Mouse (Mus musculus): ENCODE data around the gene Hspa1a. TPM values are rescaled to one million over a fixed set of nuclear protein-coding genes. Genes with fewer than 3 reads are reported as not detected.
"Not testable (repeated sequence)": the region's sequence is repeated elsewhere in the genome, so short reads cannot be mapped to it uniquely, and the experiment has no call there.

Hspa1a gene
- total and polyA plus RNA-seq, 2 experiments from 2014 or later: 14.7 to 25.0 TPM

DNA sequence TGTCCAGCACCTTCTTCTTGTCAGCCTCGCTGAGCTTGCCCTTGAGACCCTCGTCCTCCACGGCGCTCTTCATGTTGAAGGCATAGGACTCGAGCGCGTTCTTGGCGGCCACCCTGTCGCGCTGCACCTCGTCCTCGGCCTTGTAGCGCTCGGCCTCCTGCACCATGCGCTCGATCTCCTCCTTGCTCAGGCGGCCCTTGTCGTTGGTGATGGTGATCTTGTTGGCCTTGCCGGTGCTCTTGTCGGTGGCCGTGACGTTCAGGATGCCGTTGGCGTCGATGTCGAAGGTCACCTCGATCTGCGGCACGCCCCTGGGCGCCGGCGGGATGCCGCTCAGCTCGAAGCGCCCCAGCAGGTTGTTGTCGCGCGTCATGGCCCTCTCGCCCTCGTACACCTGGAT lies 14.7 kb downstream of the Hspa1a start:
- not testable (repeated sequence) for ATAC-seq; H3K36me3 ChIP-seq (ENCODE audit: insufficient read depth, low read length); H3K9me3 ChIP-seq (ENCODE audit: low read length); H3K27me3 ChIP-seq (ENCODE audit: insufficient read depth, low read length); H3K4me3 ChIP-seq (ENCODE audit: low read length); H3K27ac ChIP-seq; H3K4me1 ChIP-seq (ENCODE audit: insufficient read depth, low read length); DNase-seq (ENCODE audit: low spot score); H3K4me2 ChIP-seq (ENCODE audit: low read depth, low read length); H3K9ac ChIP-seq (replicated peaks; ENCODE audit: low read length)
- 24% methylated on average over 26 of the region's 40 CpGs for WGBS

GRCm38 (mm10) chr17:34956340-34956739 lies 15.6 kb downstream of the Hspa1a start:
- Histone ChIP-seq H3K4me2 (ENCODE audit: low read depth, low read length) (no peak overlapping the region), H3K36me3 (ENCODE audit: insufficient read depth, low read length) (no peaks in the 10 kb centered on the region), H3K9ac (replicated peaks; ENCODE audit: low read length) (no peak overlapping the region), H3K4me1 (ENCODE audit: insufficient read depth, low read length) (no peaks in the 10 kb centered on the region), H3K9me3 (ENCODE audit: low read length) (no peaks in the 10 kb centered on the region), H3K4me3 (ENCODE audit: low read length) (no peak overlapping the region), H3K27me3 (ENCODE audit: insufficient read depth, low read length) (no peaks in the 10 kb centered on the region), H3K27ac (no peak overlapping the region)
- 39% methylated on average over 1 of the region's 1 CpGs for WGBS
- DNase-seq (ENCODE audit: low spot score) (peak; percentile 33), ATAC-seq (no peak)
- peak; percentile 66 for TF ChIP-seq CTCF (IDR thresholded peaks at IDR 0.05; ENCODE audit: low read depth)

- DNase-seq (ENCODE audit: low spot score): no peak
- Histone ChIP-seq H3K36me3 (ENCODE audit: insufficient read depth, low read length) (0 out of 2 replicates have a peak, but pooled peaks cover under 1% of the 10 kb centered on the region), H3K9me3 (ENCODE audit: low read length) (no peaks in the 10 kb centered on the region), H3K9ac (replicated peaks; ENCODE audit: low read length) (no peak overlapping the region), H3K27me3 (ENCODE audit: insufficient read depth, low read length) (no peaks in the 10 kb centered on the region), H3K27ac (no peak overlapping the region), H3K4me1 (ENCODE audit: insufficient read depth, low read length) (no peaks in the 10 kb centered on the region), H3K4me2 (ENCODE audit: low read depth, low read length) (no peak overlapping the region), H3K4me3 (ENCODE audit: low read length) (no peak overlapping the region)
- no peak for TF ChIP-seq CTCF (IDR thresholded peaks at IDR 0.05; ENCODE audit: low read depth)
- WGBS: 85% methylated on average over 3 of the region's 3 CpGs
- no peak for ATAC-seq
These were observed 16.1 kb downstream of the Hspa1a start for GRCm38 (mm10) chr17:34955884-34956283.

DNA sequence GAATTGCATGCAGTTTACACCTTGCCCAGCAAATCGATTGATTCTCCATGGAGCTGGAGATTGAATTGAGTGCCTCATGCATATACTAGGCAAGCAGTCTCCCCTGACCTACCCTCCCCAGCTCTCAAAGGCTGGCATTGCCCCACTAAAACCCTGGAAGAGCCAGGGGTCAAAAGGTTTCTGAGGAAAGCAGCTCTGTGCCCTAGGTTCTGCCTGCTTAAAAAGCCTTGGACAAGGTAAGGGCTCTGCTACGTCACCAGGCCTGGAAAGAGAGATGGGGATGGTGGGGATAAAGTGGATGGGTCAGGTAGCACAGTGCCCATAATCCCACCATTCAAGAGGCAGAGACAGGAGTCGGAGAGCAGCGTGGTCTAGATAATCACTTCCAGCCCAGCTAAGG lies 17.1 kb downstream of the Hspa1a start:
- Histone ChIP-seq H3K4me3 (ENCODE audit: low read length) (no peak overlapping the region), H3K4me1 (ENCODE audit: insufficient read depth, low read length) (no peaks in the 10 kb centered on the region), H3K36me3 (ENCODE audit: insufficient read depth, low read length) (0 out of 2 replicates have a peak, but pooled peaks cover 7% of the 10 kb centered on the region), H3K4me2 (ENCODE audit: low read depth, low read length) (no peak overlapping the region), H3K9me3 (ENCODE audit: low read length) (no peaks in the 10 kb centered on the region), H3K9ac (replicated peaks; ENCODE audit: low read length) (no peak overlapping the region), H3K27me3 (ENCODE audit: insufficient read depth, low read length) (no peaks in the 10 kb centered on the region), H3K27ac (no peak overlapping the region)
- TF ChIP-seq CTCF (IDR thresholded peaks at IDR 0.05; ENCODE audit: low read depth): no peak
- DNase-seq (ENCODE audit: low spot score): no peak
- ATAC-seq: no peak
- WGBS: 79% methylated on average over 4 of the region's 4 CpGs

- ATAC-seq (no peak), DNase-seq (ENCODE audit: low spot score) (no peak)
- H3K36me3 ChIP-seq (ENCODE audit: insufficient read depth, low read length): 0 out of 2 replicates have a peak, but pooled peaks cover 7% of the 10 kb centered on the region
- no peaks in the 10 kb centered on the region for H3K4me1 ChIP-seq (ENCODE audit: insufficient read depth, low read length)
- no peak overlapping the region for H3K27ac ChIP-seq
- H3K4me3 ChIP-seq (ENCODE audit: low read length): no peak overlapping the region
- no peaks in the 10 kb centered on the region for H3K27me3 ChIP-seq (ENCODE audit: insufficient read depth, low read length)
- no peak for TF ChIP-seq CTCF (IDR thresholded peaks at IDR 0.05; ENCODE audit: low read depth)
- WGBS: 93% methylated on average over 4 of the region's 4 CpGs
- no peaks in the 10 kb centered on the region for H3K9me3 ChIP-seq (ENCODE audit: low read length)
- no peak overlapping the region for H3K4me2 ChIP-seq (ENCODE audit: low read depth, low read length)
- no peak overlapping the region for H3K9ac ChIP-seq (replicated peaks; ENCODE audit: low read length)
These were observed 18.1 kb downstream of the Hspa1a start for GRCm38 (mm10) chr17:34953904-34954303.

GRCm38 (mm10) chr17:34953258-34953657 lies 18.7 kb downstream of the Hspa1a start:
- DNase-seq (ENCODE audit: low spot score) (no peak), ATAC-seq (no peak)
- H3K4me3 ChIP-seq (ENCODE audit: low read length): peak overlapping the region; percentile 83; the same call in 1 of the 2 replicates

DNA sequence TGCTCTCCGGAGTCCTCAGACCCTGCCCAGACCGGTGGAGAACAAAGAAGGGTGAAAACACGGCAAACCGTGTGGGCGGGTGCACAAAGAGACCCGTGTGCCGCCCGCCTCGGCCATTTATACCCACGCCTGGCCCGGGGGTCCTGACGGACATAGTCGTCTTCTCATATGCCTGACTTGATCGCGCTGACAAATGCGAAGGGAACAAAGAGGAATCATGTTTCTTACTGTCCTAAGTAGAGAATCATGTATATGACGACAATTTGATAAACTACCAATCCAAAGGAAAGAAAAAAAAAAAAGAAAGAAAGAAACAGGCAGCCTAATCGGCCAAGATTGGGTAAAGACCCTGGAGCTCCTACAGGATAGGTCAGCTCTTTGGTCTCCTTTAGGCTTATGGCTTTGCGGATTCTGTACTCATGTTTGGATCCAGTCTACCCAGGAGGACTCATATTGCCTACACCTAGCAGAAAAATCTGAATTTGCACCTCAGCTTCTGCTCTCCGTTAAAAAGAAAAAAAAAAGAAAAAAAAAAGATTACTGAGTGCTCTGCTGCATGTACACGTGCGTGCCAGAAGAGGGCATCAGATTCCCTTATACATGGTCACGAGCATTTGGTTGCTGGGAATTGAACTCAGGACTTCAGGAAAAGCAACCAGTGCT lies 19.4 kb downstream of the Hspa1a start:
- 0 out of 2 replicates have a peak, but pooled peaks cover 7% of the 10 kb centered on the region for H3K36me3 ChIP-seq (ENCODE audit: insufficient read depth, low read length)
- no peaks in the 10 kb centered on the region for H3K4me1 ChIP-seq (ENCODE audit: insufficient read depth, low read length)
- peak overlapping the region; percentile 85 for H3K27ac ChIP-seq
- peak overlapping the region; percentile 89 for H3K4me2 ChIP-seq (ENCODE audit: low read depth, low read length)
- H3K9ac ChIP-seq (replicated peaks; ENCODE audit: low read length): peak overlapping the region; percentile 93
- H3K4me3 ChIP-seq (ENCODE audit: low read length): peak overlapping the region; percentile 83
- under 1% methylated on average over 23 of the region's 23 CpGs for WGBS
- no peaks in the 10 kb centered on the region for H3K27me3 ChIP-seq (ENCODE audit: insufficient read depth, low read length)
- DNase-seq (ENCODE audit: low spot score): peak; percentile 86
- peak; percentile 76 for TF ChIP-seq CTCF (IDR thresholded peaks at IDR 0.05; ENCODE audit: low read depth)
- ATAC-seq: peak; percentile 86
- H3K9me3 ChIP-seq (ENCODE audit: low read length): no peaks in the 10 kb centered on the region

More at GRCm38 (mm10) chr17:34953258-34953657, 18.7 kb downstream of the Hspa1a start:
- no peak overlapping the region for H3K9ac ChIP-seq (replicated peaks; ENCODE audit: low read length)
- H3K27ac ChIP-seq: no peak overlapping the region
- H3K4me2 ChIP-seq (ENCODE audit: low read depth, low read length): peak overlapping the region; percentile 89; the same call in 1 of the 2 replicates
- H3K27me3 ChIP-seq (ENCODE audit: insufficient read depth, low read length): no peaks in the 10 kb centered on the region
- 0 out of 2 replicates have a peak, but pooled peaks cover 7% of the 10 kb centered on the region for H3K36me3 ChIP-seq (ENCODE audit: insufficient read depth, low read length)
- H3K4me1 ChIP-seq (ENCODE audit: insufficient read depth, low read length): no peaks in the 10 kb centered on the region
- H3K9me3 ChIP-seq (ENCODE audit: low read length): no peaks in the 10 kb centered on the region
- TF ChIP-seq CTCF (IDR thresholded peaks at IDR 0.05; ENCODE audit: low read depth): no peak
- WGBS: 89% methylated on average over 3 of the region's 3 CpGs

Data from hindbrain, postnatal 0 days (tissue).